Mouse (Mus musculus) forebrain, embryonic 12.5 days (tissue): ENCODE results near the gene Pmis2. TPM values are rescaled to one million over a fixed set of nuclear protein-coding genes. Genes with fewer than 3 reads are reported as not detected.

Experiments used
- ATAC-seq: fragments of 200-750 bp; cut with Nextera tagmentation; 2 replicates; pipeline ENCODE4 v1.8.0; 2017; ENCODE audit warnings: moderate TSS enrichment; ENCODE audit not compliant: low FRiP score
- H3K27ac ChIP-seq: fragments of 300-500 bp; sonication (generic); 2 replicates; pipeline ENCODE4 v1.5.1; 2016; ENCODE audit warnings: mild to moderate bottlenecking
- H3K27me3 ChIP-seq: fragments of 300-500 bp; sonication (generic); 2 replicates; pipeline ENCODE4 v1.6.1; 2016; ENCODE audit warnings: mild to moderate bottlenecking
- H3K36me3 ChIP-seq: fragments of 300-500 bp; sonication (generic); replicated peaks from 2 replicates; pipeline ENCODE4 v1.6.1; 2016; ENCODE audit warnings: mild to moderate bottlenecking
- H3K4me1 ChIP-seq: fragments of 300-500 bp; sonication (generic); 2 replicates; pipeline ENCODE4 v1.6.1; 2016
- H3K4me2 ChIP-seq: fragments of 300-500 bp; sonication (generic); 2 replicates; pipeline ENCODE4 v1.6.1; 2016; ENCODE audit warnings: mild to moderate bottlenecking, moderate library complexity
- H3K4me3 ChIP-seq: fragments of 300-500 bp; sonication (generic); replicated peaks from 2 replicates; pipeline ENCODE4 v1.5.1; 2016; ENCODE audit warnings: mild to moderate bottlenecking
- H3K9ac ChIP-seq: fragments of 300-500 bp; sonication (generic); 2 replicates; pipeline ENCODE4 v1.6.1; 2016; ENCODE audit warnings: mild to moderate bottlenecking
- H3K9me3 ChIP-seq: fragments of 300-500 bp; sonication (generic); 2 replicates; pipeline ENCODE4 v1.6.1; 2016
- WGBS: fragments of 180-500 bp; shearing (Covaris S2); methylation state at CpG from one replicate; pipeline ENCODE4 v1.1.7; 2016; 5-methylcytosine and 5-hydroxymethylcytosine counted together
- polyA plus RNA-seq: library from polyadenylated mRNA; unstranded; fragments of >200 nt; fragmentation: Nextera tagmentation; extraction: Ambion mirVana; gene quantifications from 2 replicates; pipeline ENCODE4 v1.2.1, GENCODE M21; 2016

Gene Pmis2
- polyA plus RNA-seq, 1 experiment from 2014 or later, result not detected

DNA sequence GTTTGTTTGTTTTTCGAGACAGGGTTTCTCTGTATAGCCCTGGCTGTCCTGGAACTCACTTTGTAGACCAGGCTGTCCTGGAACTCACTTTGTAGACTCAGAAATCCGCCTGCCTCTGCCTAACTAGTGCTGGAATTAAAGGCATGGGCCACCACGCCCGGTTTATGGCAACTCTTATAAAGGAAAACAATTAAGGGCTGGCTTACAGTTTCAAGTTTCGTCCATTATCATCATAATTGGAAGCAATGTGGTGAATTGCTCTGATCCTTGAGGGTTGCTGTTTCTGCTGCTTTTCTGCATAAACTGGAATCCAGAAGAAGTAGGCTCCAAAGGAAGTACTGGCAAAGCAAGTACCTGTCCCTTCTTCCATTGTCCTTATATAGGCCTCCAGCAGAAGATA lies 44.8 kb downstream of the Pmis2 start:
- Histone ChIP-seq H3K9me3 (no peaks in the 10 kb centered on the region), H3K4me2 (no peak overlapping the region), H3K36me3 (peaks cover 29% of the 10 kb centered on the region), H3K4me1 (peaks cover 12% of the 10 kb centered on the region), H3K4me3 (no peak overlapping the region), H3K27me3 (peaks cover 28% of the 10 kb centered on the region), H3K27ac (no peak overlapping the region), H3K9ac (no peak overlapping the region)
- WGBS, result 80% methylated on average over 5 of the region's 5 CpGs
- no peak for ATAC-seq

DNA sequence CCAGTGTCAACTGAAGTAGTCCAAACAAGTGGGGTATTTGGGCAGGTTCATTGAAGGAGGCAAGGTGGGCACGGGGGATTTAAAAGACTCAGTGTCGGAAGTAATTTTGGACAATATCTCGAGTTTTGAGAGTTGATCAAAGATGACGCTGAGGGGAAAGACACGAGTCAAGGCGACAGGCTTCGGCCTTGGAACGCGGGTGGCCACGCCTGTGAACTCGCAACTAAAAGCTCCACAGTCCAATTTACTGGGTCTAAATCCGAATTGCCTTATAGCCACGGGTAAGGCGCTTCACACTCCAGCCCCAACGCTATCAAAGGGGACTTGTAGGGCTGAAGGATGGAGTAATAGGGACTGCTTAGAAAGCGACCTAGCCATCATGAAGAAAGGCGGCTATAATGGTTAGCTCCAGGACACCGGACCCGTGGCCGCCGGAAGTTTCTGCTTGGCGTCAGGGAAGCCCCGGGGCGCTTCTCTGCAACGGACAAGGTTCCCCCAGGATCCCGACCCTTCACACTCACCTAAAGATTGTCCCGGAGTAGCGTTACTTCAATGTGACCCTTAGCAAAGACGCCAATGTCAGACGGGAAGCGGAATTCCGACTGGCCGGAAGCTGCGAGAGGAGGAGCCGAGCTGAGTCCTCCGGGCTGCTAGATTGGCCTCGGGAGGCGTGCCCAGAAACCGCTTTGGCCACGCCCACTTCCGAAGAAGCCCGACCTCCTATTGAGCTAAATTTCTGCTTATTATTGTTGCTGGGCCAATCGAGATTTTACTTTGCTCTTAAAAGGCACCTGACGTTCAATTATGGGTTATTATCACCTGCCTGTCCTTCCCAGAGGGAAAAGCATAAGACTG lies 45.6 kb downstream of the Pmis2 start, which contains the start of gene Cox6b1:
Gene Cox6b1 (minus strand): TSS at position 622 of the 855 bp plus-strand sequence.
- peak; percentile 96 for ATAC-seq
- Histone ChIP-seq H3K4me1 (peaks cover 12% of the 10 kb centered on the region), H3K36me3 (peaks cover 35% of the 10 kb centered on the region), H3K4me2 (peak within 1 kb of the TSS; percentile 81), H3K27ac (no peak within 1 kb of the TSS), H3K9me3 (no peaks in the 10 kb centered on the region), H3K27me3 (peaks cover 19% of the 10 kb centered on the region), H3K4me3 (peak within 1 kb of the TSS; percentile 82), H3K9ac (peak within 1 kb of the TSS; percentile 78)
- WGBS, result 2% methylated on average over 44 of the region's 44 CpGs

Other genes with a start within 250 kb of the Pmis2 start
- 0.97 and 1.4 TPM in 2 replicates for gene Nfkbid, start 249.9 kb downstream of the Pmis2 start, polyA plus RNA-seq
- gene Aplp1, start 226.1 kb downstream of the Pmis2 start, polyA plus RNA-seq, result 214 and 237 TPM in 2 replicates
- 1.1 and 1.6 TPM in 2 replicates for gene Kirrel2, start 213.9 kb downstream of the Pmis2 start, polyA plus RNA-seq
- 0.09 and 0.35 TPM in 2 replicates for gene Nphs1, start 213.3 kb downstream of the Pmis2 start, polyA plus RNA-seq
- not detected in 2 replicates for gene Prodh2, start 178.0 kb downstream of the Pmis2 start, polyA plus RNA-seq
- 89.4 and 98.9 TPM in 2 replicates for gene Arhgap33, start 136.5 kb downstream of the Pmis2 start, polyA plus RNA-seq
- 7.9 and 8.4 TPM in 2 replicates for gene Hspb6, start 119.4 kb downstream of the Pmis2 start, polyA plus RNA-seq
- 16.1 and 18.6 TPM in 2 replicates for gene Proser3, start 119.3 kb downstream of the Pmis2 start, polyA plus RNA-seq
- 51.7 and 63.1 TPM in 2 replicates for gene Lin37, start 111.8 kb downstream of the Pmis2 start, polyA plus RNA-seq
- gene U2af1l4, start 108.3 kb downstream of the Pmis2 start, polyA plus RNA-seq, result 88.1 and 95.7 TPM in 2 replicates
- 24.0 and 24.9 TPM in 2 replicates for gene Gm49396, start 108.3 kb downstream of the Pmis2 start, polyA plus RNA-seq
- 142 and 145 TPM in 2 replicates for gene Psenen, start 108.0 kb downstream of the Pmis2 start, polyA plus RNA-seq
- gene Igflr1, start 106.2 kb downstream of the Pmis2 start, polyA plus RNA-seq, result 3.4 and 5.6 TPM in 2 replicates
- 13.0 TPM in 2 replicates for gene Kmt2b, start 82.9 kb downstream of the Pmis2 start, polyA plus RNA-seq
- gene Zbtb32, start 72.7 kb downstream of the Pmis2 start, polyA plus RNA-seq, result 0.32 and 0.46 TPM in 2 replicates
- gene Upk1a, start 58.8 kb downstream of the Pmis2 start, polyA plus RNA-seq, result 0.23 and 0.61 TPM in 2 replicates
- 814 and 871 TPM in 2 replicates for gene Cox6b1, start 45.5 kb downstream of the Pmis2 start, polyA plus RNA-seq
- not detected in 2 replicates for gene Etv2, start 35.8 kb downstream of the Pmis2 start, polyA plus RNA-seq
- gene Rbm42, start 21.3 kb downstream of the Pmis2 start, polyA plus RNA-seq, result 144 and 150 TPM in 2 replicates
- gene Haus5, start 6.6 kb downstream of the Pmis2 start, polyA plus RNA-seq, result 63.7 and 64.5 TPM in 2 replicates
- 0.33 TPM in 1 of 2 replicates, not detected in the other for gene 2200002J24Rik, start 27.3 kb upstream of the Pmis2 start, polyA plus RNA-seq
- gene Atp4a, start 40.6 kb upstream of the Pmis2 start, polyA plus RNA-seq, result 1.6 and 1.8 TPM in 2 replicates
- 135 and 144 TPM in 2 replicates for gene Tmem147, start 57.9 kb upstream of the Pmis2 start, polyA plus RNA-seq
- gene Gapdhs, start 72.1 kb upstream of the Pmis2 start, polyA plus RNA-seq, result 0.49 and 0.69 TPM in 2 replicates
- gene Sbsn, start 79.9 kb upstream of the Pmis2 start, polyA plus RNA-seq, result 1.5 and 2.0 TPM in 2 replicates
- not detected in 2 replicates for gene Dmkn, start 92.2 kb upstream of the Pmis2 start, polyA plus RNA-seq
- gene Krtdap, start 116.3 kb upstream of the Pmis2 start, polyA plus RNA-seq, result not detected in 2 replicates
- gene Ffar2, start 152.2 kb upstream of the Pmis2 start, polyA plus RNA-seq, result not detected in 2 replicates
- not detected in 2 replicates for gene Ffar3, start 184.6 kb upstream of the Pmis2 start, polyA plus RNA-seq
- not detected in 2 replicates for gene Ffar1, start 190.0 kb upstream of the Pmis2 start, polyA plus RNA-seq
- gene Cd22, start 208.7 kb upstream of the Pmis2 start, polyA plus RNA-seq, result not detected in 2 replicates
- 0.13 and 0.34 TPM in 2 replicates for gene Mag, start 243.3 kb upstream of the Pmis2 start, polyA plus RNA-seq